Mouse (Mus musculus): Measurements from ENCODE around the gene Nsg2. TPM values are rescaled to one million over a fixed set of nuclear protein-coding genes. Genes with fewer than 3 reads are reported as not detected.

Gene Nsg2
- polyA plus RNA-seq, 1 experiment from 2014 or later = 0.88 TPM

GRCm38 (mm10) chr11:32039656-32040055, 39.4 kb downstream of the Nsg2 start:
- no peak overlapping the region for H3K9ac ChIP-seq
- 49% methylated on average over 4 of the region's 4 CpGs for WGBS
- H3K4me1 ChIP-seq = peaks cover 10% of the 10 kb centered on the region
- no peak overlapping the region for H3K27ac ChIP-seq (replicated peaks)
- ATAC-seq (ENCODE audit: extremely low read depth, insufficient number of reproducible peaks, low FRiP score, low TSS enrichment) = no peak
- no peak overlapping the region for H3K4me2 ChIP-seq
- no peaks in the 10 kb centered on the region for H3K36me3 ChIP-seq
- no peak overlapping the region for H3K4me3 ChIP-seq
- peaks cover 33% of the 10 kb centered on the region for H3K27me3 ChIP-seq (replicated peaks)
- no peaks in the 10 kb centered on the region for H3K9me3 ChIP-seq

- ATAC-seq (ENCODE audit: extremely low read depth, insufficient number of reproducible peaks, low FRiP score, low TSS enrichment) = no peak
- 0 out of 2 replicates have a peak, but pooled peaks cover 3% of the 10 kb centered on the region for H3K27me3 ChIP-seq (replicated peaks)
- no peak overlapping the region for H3K4me3 ChIP-seq
- no peaks in the 10 kb centered on the region for H3K9me3 ChIP-seq
- H3K4me1 ChIP-seq = peaks cover 20% of the 10 kb centered on the region
- no peaks in the 10 kb centered on the region for H3K36me3 ChIP-seq
- 69% methylated on average over 11 of the region's 11 CpGs for WGBS
- H3K27ac ChIP-seq (replicated peaks) = no peak overlapping the region
- H3K4me2 ChIP-seq = no peak overlapping the region
- H3K9ac ChIP-seq = no peak overlapping the region
These were observed 57.1 kb downstream of the Nsg2 start for GRCm38 (mm10) chr11:32057389-32057788.

- 79% methylated on average over 13 of the region's 13 CpGs for WGBS
- no peak overlapping the region for H3K4me3 ChIP-seq
- H3K4me1 ChIP-seq = peaks cover 22% of the 10 kb centered on the region
- H3K27me3 ChIP-seq (replicated peaks) = 0 out of 2 replicates have a peak, but pooled peaks cover 3% of the 10 kb centered on the region
- no peaks in the 10 kb centered on the region for H3K9me3 ChIP-seq
- H3K36me3 ChIP-seq = no peaks in the 10 kb centered on the region
- no peak for ATAC-seq (ENCODE audit: extremely low read depth, insufficient number of reproducible peaks, low FRiP score, low TSS enrichment)
- H3K9ac ChIP-seq = no peak overlapping the region
- H3K4me2 ChIP-seq = no peak overlapping the region
- H3K27ac ChIP-seq (replicated peaks) = no peak overlapping the region
These were observed 57.6 kb downstream of the Nsg2 start for GRCm38 (mm10) chr11:32057861-32058260.

- H3K27ac ChIP-seq (replicated peaks) = peak overlapping the region; percentile 80
- H3K9me3 ChIP-seq = no peaks in the 10 kb centered on the region
- no peaks in the 10 kb centered on the region for H3K36me3 ChIP-seq
- 36% methylated on average over 2 of the region's 2 CpGs for WGBS
- H3K4me1 ChIP-seq = peaks cover 31% of the 10 kb centered on the region
- H3K4me2 ChIP-seq = peak overlapping the region; percentile 48; the same call in 1 of the 2 replicates
- no peaks in the 10 kb centered on the region for H3K27me3 ChIP-seq (replicated peaks)
- ATAC-seq (ENCODE audit: extremely low read depth, insufficient number of reproducible peaks, low FRiP score, low TSS enrichment) = no peak
- no peak overlapping the region for H3K4me3 ChIP-seq
- H3K9ac ChIP-seq = 0 out of 2 replicates have a peak overlapping the region, but pooled peaks have one; percentile 44
These were observed 60.8 kb downstream of the Nsg2 start for GRCm38 (mm10) chr11:32061020-32061419.

- peak overlapping the region; percentile 80 for H3K27ac ChIP-seq (replicated peaks)
These were observed 61.6 kb downstream of the Nsg2 start for GRCm38 (mm10) chr11:32061874-32062273.

GRCm38 (mm10) chr11:32063775-32064510, 63.7 kb downstream of the Nsg2 start:
- Histone ChIP-seq H3K36me3 (no peaks in the 10 kb centered on the region), H3K4me2 (no peak overlapping the region)
- 29% methylated on average over 10 of the region's 10 CpGs for WGBS

More at GRCm38 (mm10) chr11:32061874-32062273, 61.6 kb downstream of the Nsg2 start:
- 55% methylated on average over 10 of the region's 10 CpGs for WGBS
- no peak for ATAC-seq (ENCODE audit: extremely low read depth, insufficient number of reproducible peaks, low FRiP score, low TSS enrichment)
- no peak overlapping the region for H3K4me3 ChIP-seq
- no peak overlapping the region for H3K9ac ChIP-seq
- peak overlapping the region; percentile 48 for H3K4me2 ChIP-seq
- peaks cover 39% of the 10 kb centered on the region for H3K4me1 ChIP-seq
- no peaks in the 10 kb centered on the region for H3K27me3 ChIP-seq (replicated peaks)
- H3K36me3 ChIP-seq = no peaks in the 10 kb centered on the region
- H3K9me3 ChIP-seq = no peaks in the 10 kb centered on the region

GRCm38 (mm10) chr11:32064511-32064862, 64.2 kb downstream of the Nsg2 start:
- Histone ChIP-seq H3K9ac (no peak overlapping the region), H3K27ac (replicated peaks) (no peak overlapping the region), H3K4me2 (no peak overlapping the region), H3K4me3 (no peak overlapping the region), H3K36me3 (no peaks in the 10 kb centered on the region), H3K9me3 (no peaks in the 10 kb centered on the region), H3K27me3 (replicated peaks) (no peaks in the 10 kb centered on the region), H3K4me1 (peaks cover 63% of the 10 kb centered on the region)
- no peak for ATAC-seq (ENCODE audit: extremely low read depth, insufficient number of reproducible peaks, low FRiP score, low TSS enrichment)
- 38% methylated on average over 5 of the region's 5 CpGs for WGBS

More at GRCm38 (mm10) chr11:32063775-32064510, 63.7 kb downstream of the Nsg2 start:
- Histone ChIP-seq H3K4me3 (no peak overlapping the region), H3K4me1 (peaks cover 57% of the 10 kb centered on the region), H3K9ac (no peak overlapping the region), H3K9me3 (no peaks in the 10 kb centered on the region), H3K27me3 (replicated peaks) (no peaks in the 10 kb centered on the region), H3K27ac (replicated peaks) (no peak overlapping the region)
- ATAC-seq (ENCODE audit: extremely low read depth, insufficient number of reproducible peaks, low FRiP score, low TSS enrichment) = no peak

- no peak for ATAC-seq (ENCODE audit: extremely low read depth, insufficient number of reproducible peaks, low FRiP score, low TSS enrichment)
- Histone ChIP-seq H3K4me1 (peaks cover 35% of the 10 kb centered on the region), H3K9me3 (no peaks in the 10 kb centered on the region), H3K4me2 (peak overlapping the region; percentile 48), H3K4me3 (peak overlapping the region; percentile 20; the same call in 1 of the 2 replicates), H3K9ac (no peak overlapping the region), H3K36me3 (no peaks in the 10 kb centered on the region), H3K27ac (replicated peaks) (no peak overlapping the region), H3K27me3 (replicated peaks) (0 out of 2 replicates have a peak, but pooled peaks cover 10% of the 10 kb centered on the region)
- WGBS = 44% methylated on average over 12 of the region's 12 CpGs
These were observed 68.7 kb downstream of the Nsg2 start for GRCm38 (mm10) chr11:32068736-32069490.

- Histone ChIP-seq H3K36me3 (no peaks in the 10 kb centered on the region), H3K4me2 (no peak overlapping the region), H3K27ac (replicated peaks) (0 out of 2 replicates have a peak overlapping the region, but pooled peaks have one; percentile 30), H3K27me3 (replicated peaks) (0 out of 2 replicates have a peak, but pooled peaks cover 4% of the 10 kb centered on the region), H3K9ac (no peak overlapping the region), H3K4me1 (peaks cover 8% of the 10 kb centered on the region), H3K9me3 (no peaks in the 10 kb centered on the region), H3K4me3 (no peak overlapping the region)
- 58% methylated on average over 2 of the region's 2 CpGs for WGBS
- no peak for ATAC-seq (ENCODE audit: extremely low read depth, insufficient number of reproducible peaks, low FRiP score, low TSS enrichment)
These were observed 74.9 kb downstream of the Nsg2 start for GRCm38 (mm10) chr11:32075163-32075562.

- H3K4me2 ChIP-seq = no peak overlapping the region
- no peaks in the 10 kb centered on the region for H3K27me3 ChIP-seq (replicated peaks)
- ATAC-seq (ENCODE audit: extremely low read depth, insufficient number of reproducible peaks, low FRiP score, low TSS enrichment) = no peak
- 52% methylated on average over 3 of the region's 3 CpGs for WGBS
- no peak overlapping the region for H3K4me3 ChIP-seq
- no peaks in the 10 kb centered on the region for H3K36me3 ChIP-seq
- peaks cover 8% of the 10 kb centered on the region; the same call in 1 of the 2 replicates for H3K4me1 ChIP-seq
- H3K9ac ChIP-seq = no peak overlapping the region
- no peaks in the 10 kb centered on the region for H3K9me3 ChIP-seq
- H3K27ac ChIP-seq (replicated peaks) = no peak overlapping the region
These were observed 83.2 kb downstream of the Nsg2 start for GRCm38 (mm10) chr11:32083462-32083861.

GRCm38 (mm10) chr11:32086525-32086924, 86.3 kb downstream of the Nsg2 start:
- H3K27me3 ChIP-seq (replicated peaks) = no peaks in the 10 kb centered on the region
- peaks cover 8% of the 10 kb centered on the region for H3K4me1 ChIP-seq
- H3K36me3 ChIP-seq = no peaks in the 10 kb centered on the region
- H3K4me3 ChIP-seq = no peak overlapping the region
- no peak overlapping the region for H3K9ac ChIP-seq
- H3K4me2 ChIP-seq = no peak overlapping the region
- ATAC-seq (ENCODE audit: extremely low read depth, insufficient number of reproducible peaks, low FRiP score, low TSS enrichment) = no peak
- H3K27ac ChIP-seq (replicated peaks) = no peak overlapping the region
- 85% methylated on average over 1 of the region's 1 CpGs for WGBS
- H3K9me3 ChIP-seq = no peaks in the 10 kb centered on the region
